Mouse (Mus musculus) left cerebral cortex, adult 18-20 months (tissue): ENCODE results near the gene Gm45261. TPM values are rescaled to one million over a fixed set of nuclear protein-coding genes. Genes with fewer than 3 reads are reported as not detected.

Experiments
- DNase-seq, 2 experiments: peaks; one replicate each; pipeline ENCODE4 v3.0.0; 2021 to 2022; ENCODE audit warnings: low spot score in 2 of 2, mixed read lengths in 1 of 2
- long read RNA-seq, 2 experiments: library from polyadenylated mRNA; stranded (forward); transcript quantifications; one replicate each; pipeline ENCODE4 v2.0.0; 2021
- total RNA-seq, 2 experiments: library from RNA; stranded (reverse); gene quantifications; 2 replicates each; pipeline ENCODE4 v1.2.3; 2021

Gm45261 gene
- not detected for total RNA-seq
- long read RNA-seq, experiment 1 = 0 reads
- long read RNA-seq, experiment 2 = 0 reads

GRCm38 (mm10) chr1:80461348-80461747 lies at the start of gene Gm45261:
Gene Gm45261 (minus strand): TSS chr1:80461448.
- no peak for DNase-seq

GRCm38 (mm10) chr1:80504757-80505156 lies 43.5 kb upstream of the Gm45261 start:
- DNase-seq = no peak

- DNase-seq = no peak
Observed at GRCm38 (mm10) chr1:80504081-80504480, 42.8 kb upstream of the Gm45261 start.

GRCm38 (mm10) chr1:80502456-80503165 lies 41.4 kb upstream of the Gm45261 start:
- no peak for DNase-seq

GRCm38 (mm10) chr1:80499264-80499663 lies 38.0 kb upstream of the Gm45261 start:
- DNase-seq = no peak

- DNase-seq = no peak
Observed at GRCm38 (mm10) chr1:80496360-80496759, 35.1 kb upstream of the Gm45261 start.

GRCm38 (mm10) chr1:80483419-80483818 lies 22.2 kb upstream of the Gm45261 start:
- no peak for DNase-seq

- DNase-seq = no peak
Observed at GRCm38 (mm10) chr1:80474942-80475341, 13.7 kb upstream of the Gm45261 start.

GRCm38 (mm10) chr1:80472395-80472794 lies 11.1 kb upstream of the Gm45261 start:
- DNase-seq = no peak

- no peak for DNase-seq
Observed at GRCm38 (mm10) chr1:80459923-80460322, 1.3 kb downstream of the Gm45261 start.

- DNase-seq = no peak
Observed at GRCm38 (mm10) chr1:80459477-80459876, 1.8 kb downstream of the Gm45261 start.

- no peak for DNase-seq
Observed at GRCm38 (mm10) chr1:80453971-80454370, 7.3 kb downstream of the Gm45261 start.

- DNase-seq = no peak
Observed at GRCm38 (mm10) chr1:80451914-80452549, 9.2 kb downstream of the Gm45261 start.

- DNase-seq = no peak
Observed at GRCm38 (mm10) chr1:80447554-80447953, 13.7 kb downstream of the Gm45261 start.

GRCm38 (mm10) chr1:80440911-80441310 lies 20.3 kb downstream of the Gm45261 start:
- no peak for DNase-seq

- DNase-seq = no peak
Observed at GRCm38 (mm10) chr1:80438506-80438905, 22.7 kb downstream of the Gm45261 start.

GRCm38 (mm10) chr1:80427946-80428345 lies 33.3 kb downstream of the Gm45261 start:
- no peak for DNase-seq

GRCm38 (mm10) chr1:80427425-80427824 lies 33.8 kb downstream of the Gm45261 start:
- DNase-seq = no peak

GRCm38 (mm10) chr1:80424666-80425065 lies 36.6 kb downstream of the Gm45261 start:
- DNase-seq = no peak

GRCm38 (mm10) chr1:80418321-80419045 lies 42.8 kb downstream of the Gm45261 start:
- DNase-seq = no peak

- no peak for DNase-seq
Observed at GRCm38 (mm10) chr1:80416329-80416728, 44.9 kb downstream of the Gm45261 start.

- DNase-seq = no peak
Observed at GRCm38 (mm10) chr1:80412521-80412920, 48.7 kb downstream of the Gm45261 start.
